Mouse (Mus musculus) megakaryocyte, embryonic 14.5 days (primary cell): ENCODE measurements around the gene Hcn2.

Experiments used
- FLI1 ChIP-seq: IDR thresholded peaks from 2 replicates; pipeline ENCODE4 v1.6.1; 2012; ENCODE audit warnings: low read length, inconsistent platforms, mixed read lengths
- GATA1 ChIP-seq: IDR thresholded peaks from 3 replicates; pipeline ENCODE4 v1.6.1; 2012; ENCODE audit warnings: mixed read lengths, low read length, inconsistent platforms, borderline replicate concordance

GRCm38 (mm10) chr10:79698459-79698858 is 18.0 kb upstream of the Hcn2 start:
- TF ChIP-seq GATA1 (no peak), FLI1 (no peak)
